Mouse (Mus musculus) spleen, adult 18-20 months (tissue): ENCODE measurements around the gene Gm20388.

Experiments
- DNase-seq, 2 experiments: peaks; one replicate each; pipeline ENCODE4 v3.0.0; 2022; ENCODE audit warnings: mixed read lengths in 2 of 2

The Gm20388 gene

DNA sequence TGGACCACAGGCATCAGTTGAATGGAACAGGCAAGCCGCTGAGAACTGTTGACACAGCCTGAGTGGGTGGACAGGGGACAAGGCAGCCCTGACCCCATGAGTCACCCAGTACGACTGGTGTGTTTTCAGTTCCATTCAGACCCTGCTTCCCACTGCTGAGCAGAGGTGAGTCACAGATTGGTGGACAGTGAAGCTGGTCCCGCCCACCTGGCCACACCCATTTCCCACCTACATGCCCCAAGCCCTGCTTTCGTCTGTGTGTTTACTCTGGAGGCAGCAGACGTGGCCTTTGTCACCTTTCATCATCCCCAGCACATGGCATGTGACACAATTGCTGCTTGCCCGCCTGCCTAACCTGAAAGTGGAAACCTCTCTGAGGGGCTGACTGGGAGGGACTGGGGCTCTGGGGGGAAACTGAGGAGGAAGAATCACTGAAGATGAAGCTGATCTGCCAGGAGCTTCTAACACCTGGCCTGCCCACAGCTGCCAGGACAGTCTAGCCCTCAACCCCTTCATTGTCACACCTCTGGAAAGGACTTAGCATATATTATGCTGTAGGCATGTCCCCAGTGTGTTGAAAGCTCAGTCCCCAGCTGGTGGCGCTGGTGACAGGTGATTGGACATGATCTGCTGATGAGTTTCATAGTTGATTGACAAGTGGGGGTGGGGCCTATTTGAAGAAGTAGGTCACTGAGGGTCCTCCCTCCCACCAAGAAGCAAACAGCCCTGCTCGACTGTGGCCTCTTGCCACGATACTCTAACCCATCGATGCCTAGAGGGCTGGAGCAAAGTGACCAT is 2263.7 kb downstream of the Gm20388 start:
- DNase-seq: no peak

GRCm38 (mm10) chr8:122178392-122178890 is 2267.8 kb downstream of the Gm20388 start:
- DNase-seq: no peak

DNA sequence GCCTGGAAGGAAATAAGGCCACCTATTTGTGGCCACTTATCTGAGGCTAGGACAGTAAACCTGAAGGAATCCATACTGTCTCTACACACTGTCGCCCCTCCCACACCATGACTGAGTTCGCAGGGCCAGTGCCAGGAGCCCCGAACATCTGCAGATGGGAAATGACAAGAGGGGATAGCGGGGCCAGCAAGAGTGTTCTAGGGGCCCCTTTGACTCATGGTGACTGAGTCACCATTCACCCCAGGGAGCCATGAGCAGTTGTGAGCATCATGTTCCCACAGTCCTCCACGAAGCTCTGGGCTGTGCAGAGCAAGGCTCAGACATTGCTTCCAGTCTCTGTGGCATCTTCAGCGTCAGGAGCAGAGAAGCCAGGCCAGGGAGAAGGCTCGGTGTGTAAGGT is 2268.7 kb downstream of the Gm20388 start:
- DNase-seq: no peak

GRCm38 (mm10) chr8:122180116-122180515 is 2269.5 kb downstream of the Gm20388 start:
- no peak for DNase-seq

GRCm38 (mm10) chr8:122181414-122181813 is 2270.8 kb downstream of the Gm20388 start:
- DNase-seq: no peak

GRCm38 (mm10) chr8:122181991-122182390 is 2271.3 kb downstream of the Gm20388 start:
- no peak for DNase-seq

DNA sequence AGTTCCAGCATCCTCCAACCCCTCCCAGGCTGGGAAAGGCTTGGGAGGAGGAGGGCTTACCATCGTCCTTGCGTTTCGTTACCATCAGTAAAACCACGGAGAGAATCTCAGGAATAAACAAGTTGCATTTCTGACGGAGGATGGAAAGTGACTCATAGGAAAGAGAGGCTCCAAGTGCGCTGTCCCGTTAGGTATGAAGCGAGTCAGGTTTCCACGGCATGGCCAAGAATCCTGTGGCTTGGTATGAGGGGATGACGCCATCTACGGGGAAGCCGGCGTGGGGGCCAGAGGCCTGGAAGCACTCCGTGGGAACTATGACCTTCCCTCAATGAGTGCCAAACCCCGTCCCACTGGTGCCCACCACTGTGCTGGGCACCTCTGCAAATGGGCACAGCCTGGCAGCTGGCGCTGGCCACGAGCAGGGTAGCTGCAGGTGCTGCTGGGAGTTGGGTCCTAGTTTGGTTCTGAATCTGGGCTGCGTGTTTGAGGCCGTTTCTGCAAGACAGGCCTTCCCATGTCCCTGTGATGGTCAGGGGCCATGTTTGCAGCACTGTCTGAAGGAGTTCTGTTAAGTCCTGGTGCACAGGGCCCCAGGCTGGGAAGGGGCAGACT is 2275.8 kb downstream of the Gm20388 start:
- DNase-seq: no peak

DNA sequence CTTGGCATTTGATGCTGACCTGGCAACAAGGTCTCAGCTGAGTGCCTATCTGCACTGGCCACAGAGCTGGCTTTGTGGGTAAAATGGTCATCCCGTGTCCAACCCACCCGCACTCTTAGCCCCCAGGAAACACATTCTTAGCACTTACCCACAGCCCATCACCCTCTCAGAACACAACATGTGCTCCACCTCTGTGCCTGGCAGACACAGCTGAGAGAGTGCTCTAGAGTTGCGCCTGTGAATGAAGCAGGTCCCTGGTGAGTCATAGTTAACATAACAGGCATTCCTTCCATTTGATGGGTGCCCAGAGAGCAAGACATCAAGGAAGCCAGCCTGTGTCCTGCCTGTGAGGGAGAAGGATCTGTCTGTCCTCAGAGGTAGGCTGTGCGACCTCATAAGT is 2276.6 kb downstream of the Gm20388 start:
- no peak for DNase-seq

DNA sequence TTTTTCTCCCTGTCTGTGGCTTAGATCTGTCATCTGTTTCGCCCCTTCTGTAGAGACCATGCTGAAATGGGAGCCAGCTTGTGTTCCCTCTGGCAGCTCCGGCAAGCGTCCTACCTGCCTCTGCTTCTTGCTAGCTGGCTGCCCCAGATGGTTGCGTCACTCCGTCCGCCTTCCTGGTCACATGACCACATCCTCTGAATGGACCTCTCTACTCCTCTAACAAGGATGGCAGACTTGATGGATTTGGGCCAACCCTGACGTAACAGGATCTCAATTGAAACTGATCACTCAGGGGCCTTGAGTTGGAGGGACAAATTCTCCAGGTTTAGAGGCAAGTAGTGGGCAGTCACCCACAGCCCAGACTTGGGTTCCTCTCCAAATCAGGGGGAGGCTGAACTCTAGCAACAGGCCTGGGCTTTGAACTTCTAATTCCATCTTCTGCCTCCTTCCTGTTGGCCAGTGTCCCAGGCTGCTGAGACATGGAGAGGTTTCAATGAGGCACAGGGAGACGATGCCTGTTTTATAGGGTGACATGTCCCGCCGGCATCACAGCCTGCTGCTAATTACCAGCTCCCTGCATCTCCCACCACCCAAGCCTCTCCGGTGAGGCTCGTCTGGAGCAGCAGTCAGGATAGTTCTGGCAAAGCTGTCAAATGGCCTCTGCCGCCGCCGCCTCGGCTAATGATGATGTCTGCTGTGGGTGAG is 2279.9 kb downstream of the Gm20388 start:
- DNase-seq: no peak

DNA sequence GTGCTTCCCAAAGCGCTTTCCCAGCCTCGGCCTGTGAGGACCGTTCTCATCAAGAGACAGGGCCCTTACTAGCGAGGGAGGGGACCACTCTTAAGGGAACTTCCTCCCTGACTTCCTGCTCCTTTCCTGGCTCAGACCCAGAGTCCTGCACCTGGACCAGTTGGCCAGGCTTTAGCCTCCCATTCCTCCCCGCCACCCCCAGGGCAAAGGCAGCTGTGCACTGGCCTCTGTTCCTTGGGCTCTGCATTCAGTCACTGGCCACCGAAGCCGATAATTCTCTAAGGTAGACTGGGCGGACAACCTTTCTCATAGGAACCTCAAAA is 2280.4 kb downstream of the Gm20388 start:
- DNase-seq: no peak

DNA sequence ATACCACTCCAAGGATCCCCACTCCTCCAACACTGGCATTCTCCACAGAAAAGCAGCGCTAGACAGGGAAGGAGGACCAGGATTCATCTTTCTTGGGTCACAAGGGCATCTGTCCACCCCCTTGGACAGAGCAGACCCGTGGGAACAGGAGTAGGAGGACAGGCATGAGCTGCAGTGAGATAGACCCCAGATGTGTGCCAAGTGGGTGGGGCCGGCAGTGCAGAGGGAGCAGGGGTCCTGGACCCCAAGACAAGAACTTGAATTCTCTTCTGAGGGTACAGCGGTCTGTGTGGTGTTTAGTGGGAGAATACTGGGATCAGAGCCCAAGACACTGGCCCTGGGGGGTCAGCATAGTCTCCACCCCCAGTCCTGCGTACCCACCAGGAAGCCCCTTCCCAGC is 2282.1 kb downstream of the Gm20388 start:
- DNase-seq: no peak

- no peak for DNase-seq
Observed at GRCm38 (mm10) chr8:122193521-122193920, 2282.9 kb downstream of the Gm20388 start.

GRCm38 (mm10) chr8:122194396-122194795 is 2283.8 kb downstream of the Gm20388 start:
- no peak for DNase-seq

DNA sequence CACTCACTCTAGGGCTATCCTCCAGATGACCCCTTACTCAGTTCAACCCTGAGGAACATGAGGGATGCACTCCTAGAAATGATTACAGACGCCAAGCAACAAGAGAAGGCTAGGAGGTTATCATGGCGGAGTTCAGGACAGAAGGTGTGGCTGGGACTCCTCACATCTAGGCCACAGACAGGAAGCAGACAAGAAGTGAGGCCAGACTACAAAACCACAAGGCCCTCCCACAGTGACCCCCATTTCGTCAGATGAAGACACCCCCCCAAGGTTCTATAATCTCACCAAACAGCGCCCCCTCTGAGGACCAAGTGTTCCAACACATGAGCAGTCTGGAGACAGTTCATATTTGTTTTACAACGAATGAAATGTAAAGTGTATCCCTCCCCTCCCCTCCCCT is 2286.7 kb downstream of the Gm20388 start:
- no peak for DNase-seq

- DNase-seq: no peak
Observed at GRCm38 (mm10) chr8:122198378-122199025, 2287.9 kb downstream of the Gm20388 start.

DNA sequence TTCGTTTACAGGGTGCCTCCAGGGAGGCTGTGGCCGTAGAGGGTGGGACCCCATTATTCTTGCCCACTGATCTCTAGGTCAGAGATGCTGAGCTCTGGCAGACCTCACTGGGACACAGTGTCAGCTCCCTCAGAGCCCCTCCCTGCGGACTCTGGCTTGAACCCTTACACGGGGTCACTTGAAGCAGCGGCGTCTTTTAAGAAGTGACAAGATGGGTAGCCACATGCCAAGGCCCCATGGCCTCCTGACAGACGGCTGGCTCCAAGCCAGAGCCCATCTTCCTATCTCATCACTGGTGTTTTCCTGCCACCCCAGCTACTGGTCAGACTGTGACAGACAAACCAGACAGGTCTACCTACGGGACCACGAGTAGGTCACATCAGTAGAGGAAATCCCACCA is 2288.6 kb downstream of the Gm20388 start:
- DNase-seq: no peak

- no peak for DNase-seq
Observed at GRCm38 (mm10) chr8:122199841-122200240, 2289.2 kb downstream of the Gm20388 start.

DNA sequence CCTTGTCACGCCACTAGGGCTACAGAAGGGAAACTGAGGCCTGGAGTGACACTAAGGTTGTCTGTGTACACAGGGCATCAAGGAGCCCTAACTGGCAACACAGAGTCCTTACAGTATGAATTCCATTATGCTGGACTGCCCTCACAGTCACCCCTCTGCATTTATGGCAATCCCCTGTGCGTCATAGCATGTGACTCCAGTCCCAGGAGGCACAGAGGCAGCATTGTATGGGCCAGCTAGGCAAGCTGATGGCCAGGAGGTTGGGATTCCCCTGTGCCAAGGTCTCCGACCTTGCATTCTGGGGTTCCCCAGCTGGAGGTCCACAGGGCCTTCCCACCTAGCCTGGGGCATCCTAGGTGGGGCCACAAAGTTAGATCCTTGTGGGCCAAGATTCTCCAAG is 2300.9 kb downstream of the Gm20388 start:
- no peak for DNase-seq

DNA sequence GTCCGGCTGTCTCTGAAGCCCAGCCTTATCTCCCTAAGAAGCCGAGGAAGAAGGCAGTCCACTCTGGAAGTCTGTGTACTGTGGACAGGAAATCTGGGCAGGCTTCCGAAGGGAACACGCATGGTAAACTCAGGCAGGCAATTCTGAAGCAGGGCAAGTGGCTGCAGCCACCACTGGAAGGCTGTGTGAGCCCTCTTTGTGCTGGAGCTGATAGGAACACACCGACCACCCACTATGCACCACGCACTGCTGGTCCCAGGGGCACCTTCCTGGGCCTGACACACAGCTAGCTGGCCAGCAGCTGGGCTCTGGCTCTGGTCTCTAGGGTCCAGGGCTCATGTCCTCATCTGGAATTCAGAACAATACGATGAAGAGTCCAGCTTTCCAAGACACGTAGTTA is 2305.0 kb downstream of the Gm20388 start:
- no peak for DNase-seq

DNA sequence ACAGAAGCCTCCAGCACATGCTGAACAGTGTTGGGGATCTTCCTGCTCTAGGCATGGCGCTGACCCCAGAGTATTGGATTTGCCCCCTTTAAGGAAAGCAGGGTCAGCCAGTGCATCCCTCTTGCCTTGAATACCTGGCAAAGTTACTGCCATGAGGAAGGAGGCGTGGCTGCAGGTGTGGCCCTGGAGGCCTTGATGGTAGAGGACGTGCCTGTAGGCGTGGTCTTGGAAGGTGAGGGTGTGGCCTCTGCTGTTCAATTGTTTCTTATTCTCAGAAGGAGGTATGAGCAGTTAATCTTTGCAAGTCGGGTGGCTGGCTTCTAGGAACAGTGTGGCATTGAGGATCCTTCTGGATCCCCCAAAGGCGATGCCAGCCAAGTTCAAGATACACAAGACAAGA is 2305.8 kb downstream of the Gm20388 start:
- no peak for DNase-seq

DNA sequence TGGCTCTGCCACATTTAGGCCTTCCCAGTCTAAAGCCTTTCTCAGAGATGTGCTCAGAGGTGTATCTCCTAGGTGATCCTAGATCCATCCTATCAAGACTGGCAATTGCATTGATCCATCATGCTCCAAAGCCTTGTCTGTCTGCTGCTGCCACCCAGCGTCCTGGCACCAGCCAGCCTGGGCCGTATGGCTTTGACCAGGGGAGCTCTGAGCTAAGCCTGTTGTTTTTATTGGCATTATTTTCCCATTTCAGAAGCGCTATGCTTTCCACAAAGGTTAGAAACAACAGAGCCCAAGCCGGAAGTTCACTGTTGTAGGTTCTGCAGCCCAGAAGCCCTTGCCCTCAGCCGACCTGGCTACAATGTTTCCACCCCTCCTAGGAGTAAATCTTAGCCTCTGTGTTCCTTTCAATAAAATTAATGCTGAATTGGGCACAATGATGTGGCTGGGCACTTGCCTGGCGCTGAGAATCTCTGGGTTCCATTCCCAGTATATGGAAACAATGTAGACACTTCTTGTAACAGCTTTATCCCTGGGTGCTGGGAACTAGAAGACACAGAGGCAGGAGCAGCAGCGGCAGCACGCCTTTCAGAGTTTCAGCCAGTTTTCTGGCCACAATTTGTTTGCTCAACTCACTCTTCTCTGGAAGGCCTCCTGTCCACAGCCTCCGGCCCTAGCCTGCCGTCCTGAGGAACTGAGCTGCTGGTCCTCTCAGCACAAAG is 2307.0 kb downstream of the Gm20388 start:
- DNase-seq: no peak

DNA sequence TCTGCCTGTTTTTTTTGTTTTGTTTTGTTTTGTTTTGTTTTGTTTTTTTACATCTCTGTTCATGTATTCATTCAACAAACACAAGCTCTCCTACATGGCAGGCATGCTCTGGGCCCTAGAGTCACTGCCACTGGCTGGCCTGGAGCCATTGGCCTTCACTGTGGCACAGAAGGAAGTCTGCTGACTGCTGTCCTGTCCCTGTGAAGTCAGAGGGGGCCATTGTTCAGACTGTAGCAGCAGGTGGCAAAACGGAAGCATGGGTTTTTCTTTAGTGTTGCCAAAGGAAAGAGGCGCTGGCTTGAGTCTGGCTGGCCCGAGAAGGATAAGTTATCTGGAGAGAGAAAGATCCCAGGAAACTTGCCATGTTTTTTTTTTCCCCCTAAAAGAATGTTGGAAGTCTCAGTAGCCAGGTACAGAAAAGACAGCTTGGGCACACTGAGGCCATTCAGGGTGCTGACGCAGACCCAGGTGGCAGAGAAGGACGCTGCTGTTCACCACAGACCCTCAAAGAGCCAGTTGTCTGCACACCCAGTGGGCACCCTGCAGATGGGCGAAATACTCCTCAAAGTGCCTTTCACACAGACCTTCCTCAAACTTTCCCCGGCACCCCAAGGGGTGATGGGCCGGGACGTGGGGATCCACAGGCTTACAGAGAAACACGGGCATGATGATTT is 2313.5 kb downstream of the Gm20388 start:
- DNase-seq: no peak
